Mouse (Mus musculus): ENCODE data around the gene 1700019N19Rik. TPM values are rescaled to one million over a fixed set of nuclear protein-coding genes. Genes with fewer than 3 reads are reported as not detected.

The 1700019N19Rik gene
- total RNA-seq, 2 experiments from 2014 or later: not detected

Other genes with a start within 250 kb of the 1700019N19Rik start
- gene Pnlip, start 142.0 kb downstream of the 1700019N19Rik start, total RNA-seq (2015; ENCODE audit: low replicate concordance): not detected in 2 replicates
- not detected in 2 replicates for gene Pnlip, start 142.0 kb downstream of the 1700019N19Rik start, total RNA-seq (2017; ENCODE audit: low replicate concordance)
- gene Pnliprp1, start 65.6 kb downstream of the 1700019N19Rik start, total RNA-seq (2015; ENCODE audit: low replicate concordance): not detected in 2 replicates
- not detected in 2 replicates for gene Pnliprp1, start 65.6 kb downstream of the 1700019N19Rik start, total RNA-seq (2017; ENCODE audit: low replicate concordance)
- not detected in 2 replicates for gene Pnliprp2, start 34.7 kb downstream of the 1700019N19Rik start, total RNA-seq (2015; ENCODE audit: low replicate concordance)
- not detected in 2 replicates for gene Pnliprp2, start 34.7 kb downstream of the 1700019N19Rik start, total RNA-seq (2017; ENCODE audit: low replicate concordance)
- gene Eno4, start 149.0 kb upstream of the 1700019N19Rik start, total RNA-seq (2015; ENCODE audit: low replicate concordance): not detected in 2 replicates
- not detected in 2 replicates for gene Eno4, start 149.0 kb upstream of the 1700019N19Rik start, total RNA-seq (2017; ENCODE audit: low replicate concordance)
- not detected in 2 replicates for gene Hspa12a, start 149.2 kb upstream of the 1700019N19Rik start, total RNA-seq (2015; ENCODE audit: low replicate concordance)
- gene Hspa12a, start 149.2 kb upstream of the 1700019N19Rik start, total RNA-seq (2017; ENCODE audit: low replicate concordance): not detected in 2 replicates

Data from erythroid progenitor cell, adult 5-6 weeks (primary cell).